Comparison of ENCODE assay signal across 13 mouse cellular contexts in genomic region chr10:27675579-27675978, GRCm38 (mm10). TPM values are rescaled to one million over a fixed set of nuclear protein-coding genes. Genes with fewer than 3 reads are reported as not detected.
DNase-seq lines count a peak whose midpoint lies in the region; TF ChIP-seq lines count a peak whose summit lies in the region.
"Had no signal": no experiment of that assay in that cellular context is flagged by ENCODE, and none has a peak within 500 bp of the region (broad histone marks: within the 10 kb centered on the region; RNA-seq: fewer than 3 reads in every experiment).

No protein-coding gene starts in this region.

- no peak overlapping the region for H3K4me3 ChIP-seq in gastrocnemius, adult 2 months
- H3K4me3 ChIP-seq in layer of hippocampus, adult 2 months = no peak overlapping the region
- H3K4me3 ChIP-seq: midbrain, embryonic 12.5 days had no signal

- TF ChIP-seq CTCF in gastrocnemius, adult 2 months (IDR thresholded peaks at IDR 0.05) = peak; percentile 58
- peak; percentile 75 for TF ChIP-seq CTCF in layer of hippocampus, adult 2 months (conservative IDR thresholded peaks at IDR 0.05)

- H3K27ac ChIP-seq in gastrocnemius, adult 2 months = no peak overlapping the region
- H3K27ac ChIP-seq in layer of hippocampus, adult 2 months = no peak overlapping the region
- H3K27ac ChIP-seq: midbrain, embryonic 12.5 days had no signal

- DNase-seq in gastrocnemius, adult 2 months = no peak
- DNase-seq in gastrocnemius, adult 8-10 months (ENCODE audit: low spot score in 2 of 2) = no peak
- no peak for DNase-seq in layer of hippocampus, adult 2 months (ENCODE audit: low spot score in 2 of 2)
- no peak for DNase-seq in layer of hippocampus, adult 9-10 months (ENCODE audit: low spot score)
- peak; percentile 65 for DNase-seq in 3T3-L1 (ENCODE audit: low read depth, low spot score)
- DNase-seq in Muller cell, postnatal 12 days (ENCODE audit: inconsistent ontology term) = peak; percentile 46
- DNase-seq in thymus, postnatal 36 days = no peak
- no peak for DNase-seq in ovary, postnatal 10 days (ENCODE audit: low spot score)
- DNase-seq: adrenal gland, postnatal 10 days; heart, adult 11 months; right cerebral cortex, postnatal 4 days; thymus, postnatal 25 days had no signal

- intact Hi-C loops in gastrocnemius, adult 2 months (cut with DNase I) = loop anchor here (2.0 kb wide), 1 partner anchor 543 kb away; no protein-coding TSS in a partner anchor

RNA-seq across cellular contexts. Expression of gene Lama2, which starts 56.0 kb away (rescaled TPM):
- 10 to 100 TPM; 46.0 to 56.1 TPM for total RNA-seq in gastrocnemius, adult 2 months (2021)
- total RNA-seq in gastrocnemius, adult 8-10 months (2022) = 10 to 100 TPM; 32.5 to 41.1 (median 39.0) TPM
- total RNA-seq in layer of hippocampus, adult 2 months (2021) = 10 to 100 TPM in 1 of 2 experiments, 1 to 10 TPM in 1; 8.3 to 11.1 TPM

Comparison
In these comparisons a context has a peak if more than half of its experiments do, and no peak if none do; other contexts are left out.
1. DNase-seq: peak in 3T3-L1 (single experiment) and Muller cell, postnatal 12 days (single experiment); none in gastrocnemius, adult 2 months (single experiment), gastrocnemius, adult 8-10 months (0 of 2), layer of hippocampus, adult 2 months (0 of 2), layer of hippocampus, adult 9-10 months (single experiment), thymus, postnatal 36 days (0 of 2) and ovary, postnatal 10 days (single experiment).